Mouse (Mus musculus): Measurements from ENCODE around the gene Chml.

DNA sequence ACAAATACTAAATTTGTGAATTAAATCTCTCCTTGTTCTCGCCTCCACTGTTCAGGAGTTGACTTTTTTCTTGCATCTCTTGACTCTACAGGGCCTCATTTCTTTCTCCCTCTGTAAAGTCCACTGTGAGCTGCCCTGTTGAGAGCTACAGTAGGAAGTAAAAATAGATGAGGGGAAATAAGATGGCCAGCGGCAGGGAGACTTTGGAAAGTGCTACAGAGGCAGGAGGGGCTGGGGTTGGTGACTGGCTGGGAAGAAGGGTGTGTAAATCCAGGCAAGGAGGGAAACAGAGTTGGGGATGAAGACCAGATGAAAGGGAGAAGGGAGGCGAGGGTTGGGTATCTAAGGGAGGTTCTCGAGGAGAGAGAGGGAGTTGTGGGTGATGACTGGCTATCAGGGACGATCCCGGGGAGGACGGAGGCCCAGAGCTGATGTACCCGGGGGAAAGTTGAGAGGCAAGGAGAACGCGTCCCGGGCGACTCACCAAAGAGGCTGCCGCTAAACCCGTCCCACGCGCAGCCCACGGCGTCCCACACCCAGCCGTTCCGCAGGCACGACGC, 935 bp downstream of the Chml start:
- no peak for TF ChIP-seq POLR2A (IDR thresholded peaks at IDR 0.05; ENCODE audit: borderline replicate concordance, insufficient read depth, low read length)
- no peak for TF ChIP-seq CTCF (IDR thresholded peaks at IDR 0.05; ENCODE audit: borderline replicate concordance, insufficient read depth, low read depth, low read length)

Data from cerebellum, adult 2 months (tissue).